Mouse (Mus musculus) brain, embryonic 14.5 days (tissue): ENCODE measurements around the gene Cbx8.

Source experiments
- CTCF ChIP-seq: fragments of 200-500 bp; IDR thresholded peaks from 2 replicates; pipeline ENCODE4 v1.5.1; 2012; ENCODE audit warnings: inconsistent platforms, mild to moderate bottlenecking, moderate library complexity, borderline replicate concordance; ENCODE audit not compliant: insufficient read depth, insufficient read length; ENCODE audit errors: extremely low read depth
- POLR2A ChIP-seq: fragments of 200-500 bp; IDR thresholded peaks from 2 replicates; pipeline ENCODE4 v1.6.1; 2012; ENCODE audit warnings: mild to moderate bottlenecking, inconsistent platforms, borderline replicate concordance; ENCODE audit not compliant: poor library complexity, insufficient read depth, insufficient read length, severe bottlenecking; ENCODE audit errors: extremely low read depth

- TF ChIP-seq CTCF, result no peak
- no peak for TF ChIP-seq POLR2A
Observed at GRCm38 (mm10) chr11:119089235-119090075, 48.7 kb upstream of the Cbx8 start.
